Mouse (Mus musculus) liver, embryonic 13.5 days (tissue): ENCODE results near the gene Amer2. TPM values are rescaled to one million over a fixed set of nuclear protein-coding genes. Genes with fewer than 3 reads are reported as not detected.

Experiments used
- ATAC-seq: fragments of 200-750 bp; cut with Nextera tagmentation; 2 replicates; pipeline ENCODE4 v1.8.0; 2017; ENCODE audit warnings: low read depth, mild to moderate bottlenecking, moderate number of reproducible peaks, moderate library complexity
- DNase-seq: peaks from one replicate; pipeline ENCODE4 v3.0.0; 2022
- H3K27ac ChIP-seq: fragments of 300-500 bp; sonication (generic); 2 replicates; pipeline ENCODE4 v1.5.1; 2015; ENCODE audit warnings: moderate library complexity, mild to moderate bottlenecking, inconsistent platforms
- H3K27me3 ChIP-seq: fragments of 300-500 bp; sonication (generic); 2 replicates; pipeline ENCODE4 v1.6.1; 2015; ENCODE audit warnings: mild to moderate bottlenecking, inconsistent platforms
- H3K36me3 ChIP-seq: fragments of 300-500 bp; sonication (generic); 2 replicates; pipeline ENCODE4 v1.6.1; 2015; ENCODE audit warnings: mild to moderate bottlenecking, inconsistent platforms
- H3K4me1 ChIP-seq: fragments of 300-500 bp; sonication (generic); replicated peaks from 2 replicates; pipeline ENCODE4 v1.6.1; 2015; ENCODE audit warnings: inconsistent platforms
- H3K4me2 ChIP-seq: fragments of 300-500 bp; sonication (generic); 2 replicates; pipeline ENCODE4 v1.6.1; 2015; ENCODE audit warnings: inconsistent platforms, mild to moderate bottlenecking, moderate library complexity
- H3K4me3 ChIP-seq: fragments of 300-500 bp; sonication (generic); replicated peaks from 2 replicates; pipeline ENCODE4 v1.5.1; 2015; ENCODE audit warnings: mild to moderate bottlenecking, inconsistent platforms
- H3K9ac ChIP-seq: fragments of 300-500 bp; sonication (generic); 2 replicates; pipeline ENCODE4 v1.6.1; 2015; ENCODE audit warnings: mild to moderate bottlenecking, inconsistent platforms
- H3K9me3 ChIP-seq: fragments of 300-500 bp; sonication (generic); replicated peaks from 2 replicates; pipeline ENCODE4 v1.6.1; 2016; ENCODE audit warnings: inconsistent platforms
- WGBS: fragments of 180-500 bp; shearing (Covaris S2); methylation state at CpG from one replicate; pipeline ENCODE4 v1.1.7; 2015; ENCODE audit not compliant: insufficient replicate concordance; 5-methylcytosine and 5-hydroxymethylcytosine counted together
- polyA plus RNA-seq: library from polyadenylated mRNA; unstranded; fragments of >200 nt; fragmentation: Nextera tagmentation; extraction: Ambion mirVana; gene quantifications from 2 replicates; pipeline ENCODE4 v1.2.1, GENCODE M21; 2015

The Amer2 gene
- polyA plus RNA-seq, 1 experiment from 2014 or later: 0.22 TPM

DNA sequence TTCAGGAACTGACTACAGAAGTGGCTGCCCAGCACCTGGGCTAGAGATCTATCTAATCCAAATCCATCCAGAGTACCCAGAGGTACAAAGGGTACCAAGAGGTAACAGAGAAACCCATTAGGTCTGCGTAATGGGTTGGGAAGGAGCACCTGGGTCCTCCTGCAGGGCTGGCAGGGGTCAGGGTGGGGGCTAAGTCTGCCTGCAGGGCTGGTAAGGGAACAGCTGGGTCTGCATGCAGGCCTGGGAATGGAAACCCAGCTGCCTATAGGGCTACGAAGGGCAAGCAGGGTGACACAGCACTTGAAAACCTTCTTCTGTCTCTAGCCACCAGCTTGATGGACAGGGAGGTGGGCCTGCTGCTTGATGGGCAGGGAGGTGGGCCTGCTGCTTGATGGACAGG lies 19.1 kb downstream of the Amer2 start:
- DNase-seq: no peak
- no peak overlapping the region for H3K4me3 ChIP-seq

DNA sequence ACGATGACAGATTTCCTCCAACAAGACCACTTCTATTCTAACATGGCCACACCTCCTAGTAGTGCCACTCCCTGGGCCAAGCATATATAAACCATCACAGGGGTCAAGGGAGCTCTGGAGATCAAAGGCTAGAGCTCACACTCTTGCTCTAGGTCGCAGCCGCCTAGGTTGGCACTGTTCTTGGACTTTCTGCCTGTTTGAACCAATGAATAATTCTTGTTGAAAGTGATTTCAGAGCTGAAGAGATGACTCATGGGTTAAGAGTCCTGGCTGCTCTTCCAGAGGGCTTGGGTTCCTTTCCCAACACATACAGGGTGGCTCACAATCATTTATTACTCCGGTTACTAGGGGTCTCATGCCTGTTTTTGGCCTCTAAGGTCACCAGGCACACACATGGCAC lies 24.3 kb downstream of the Amer2 start:
- H3K4me1 ChIP-seq: peaks cover 6% of the 10 kb centered on the region; the same call in 1 of the 2 replicates
- no peaks in the 10 kb centered on the region for H3K9me3 ChIP-seq
- H3K36me3 ChIP-seq: no peaks in the 10 kb centered on the region
- no peaks in the 10 kb centered on the region for H3K27me3 ChIP-seq
- H3K4me3 ChIP-seq: no peak overlapping the region
- DNase-seq (no peak), ATAC-seq (no peak)
- H3K4me2 ChIP-seq: no peak overlapping the region
- 57% methylated on average over 4 of the region's 4 CpGs for WGBS
- no peak overlapping the region for H3K9ac ChIP-seq
- H3K27ac ChIP-seq: no peak overlapping the region

More for the DNA sequence above, 19.1 kb downstream of the Amer2 start:
- 45% methylated on average over 2 of the region's 2 CpGs for WGBS
- Histone ChIP-seq H3K9ac (no peak overlapping the region), H3K36me3 (no peaks in the 10 kb centered on the region), H3K27me3 (no peaks in the 10 kb centered on the region), H3K4me1 (no peaks in the 10 kb centered on the region), H3K9me3 (no peaks in the 10 kb centered on the region), H3K27ac (no peak overlapping the region), H3K4me2 (no peak overlapping the region)
- no peak for ATAC-seq

DNA sequence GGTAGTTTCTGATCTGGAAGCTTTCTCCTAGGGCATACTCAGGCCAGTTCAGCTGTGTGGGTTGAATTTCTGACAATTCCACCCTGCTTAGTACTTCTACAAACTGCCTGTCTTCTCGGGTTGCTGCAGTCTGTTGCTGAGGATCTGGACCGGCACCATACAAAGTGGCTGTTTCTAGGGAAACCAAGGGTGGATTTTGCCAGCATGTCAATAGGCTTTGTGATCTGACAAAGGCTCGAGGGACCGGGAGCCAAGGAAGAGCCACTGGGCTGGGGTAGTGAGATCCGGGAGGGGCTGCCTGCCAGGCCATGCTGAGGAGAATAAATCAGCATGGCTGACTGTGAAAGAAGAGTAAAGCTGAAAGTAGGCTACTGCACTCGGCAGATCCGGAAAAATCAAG lies 25.8 kb downstream of the Amer2 start:
- WGBS: 58% methylated on average over 7 of the region's 7 CpGs
- Histone ChIP-seq H3K27me3 (no peaks in the 10 kb centered on the region), H3K4me1 (peaks cover 6% of the 10 kb centered on the region; the same call in 1 of the 2 replicates), H3K4me3 (no peak overlapping the region), H3K9me3 (no peaks in the 10 kb centered on the region), H3K9ac (no peak overlapping the region), H3K4me2 (no peak overlapping the region), H3K36me3 (no peaks in the 10 kb centered on the region), H3K27ac (no peak overlapping the region)
- ATAC-seq (no peak), DNase-seq (no peak)

DNA sequence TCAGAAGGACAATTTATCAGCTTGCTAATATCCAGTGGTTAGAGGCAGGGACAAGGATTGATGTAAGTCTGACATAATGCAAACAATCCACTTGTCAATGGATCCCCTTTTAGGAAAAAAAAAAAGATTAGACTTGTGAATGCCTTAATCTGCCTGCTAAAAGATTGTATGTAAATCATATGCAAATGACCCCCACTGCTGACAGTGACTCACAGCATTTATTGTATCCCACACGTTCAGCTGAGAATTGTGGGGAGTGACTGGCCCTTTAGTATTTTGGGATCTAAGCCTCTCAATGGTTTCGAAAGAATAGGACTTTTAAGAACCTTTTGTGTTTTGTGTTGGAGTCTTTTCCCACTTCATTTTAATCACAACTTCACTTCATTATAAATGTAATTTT lies 30.2 kb downstream of the Amer2 start:
- H3K9me3 ChIP-seq: no peaks in the 10 kb centered on the region
- no peak overlapping the region for H3K4me3 ChIP-seq
- WGBS: 53% methylated on average over 2 of the region's 2 CpGs
- H3K36me3 ChIP-seq: no peaks in the 10 kb centered on the region
- no peak overlapping the region for H3K4me2 ChIP-seq
- H3K27me3 ChIP-seq: no peaks in the 10 kb centered on the region
- no peak overlapping the region for H3K9ac ChIP-seq
- no peak for ATAC-seq
- no peak for DNase-seq
- peaks cover 6% of the 10 kb centered on the region; the same call in 1 of the 2 replicates for H3K4me1 ChIP-seq
- no peak overlapping the region for H3K27ac ChIP-seq

DNA sequence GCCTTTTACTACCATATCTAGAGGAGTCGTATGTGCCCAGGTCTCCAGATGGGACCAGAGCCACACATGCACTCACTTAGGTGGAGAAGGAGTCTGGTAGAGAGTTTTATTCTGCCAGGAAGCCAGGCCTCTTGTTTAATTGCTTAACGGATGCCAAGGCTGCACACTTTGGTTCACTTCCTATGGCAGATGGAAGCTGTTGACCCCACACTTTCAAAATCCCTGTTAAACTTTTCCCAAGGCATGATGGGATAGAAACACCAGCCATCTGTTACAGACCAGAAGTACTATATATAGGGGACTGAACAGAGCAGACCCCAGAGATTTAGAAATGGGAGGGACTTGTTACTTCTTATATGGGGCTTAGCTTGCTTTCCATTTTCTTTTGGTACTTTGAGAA lies 32.8 kb downstream of the Amer2 start:
- 67% methylated on average over 2 of the region's 2 CpGs for WGBS
- H3K9ac ChIP-seq: no peak overlapping the region

DNA sequence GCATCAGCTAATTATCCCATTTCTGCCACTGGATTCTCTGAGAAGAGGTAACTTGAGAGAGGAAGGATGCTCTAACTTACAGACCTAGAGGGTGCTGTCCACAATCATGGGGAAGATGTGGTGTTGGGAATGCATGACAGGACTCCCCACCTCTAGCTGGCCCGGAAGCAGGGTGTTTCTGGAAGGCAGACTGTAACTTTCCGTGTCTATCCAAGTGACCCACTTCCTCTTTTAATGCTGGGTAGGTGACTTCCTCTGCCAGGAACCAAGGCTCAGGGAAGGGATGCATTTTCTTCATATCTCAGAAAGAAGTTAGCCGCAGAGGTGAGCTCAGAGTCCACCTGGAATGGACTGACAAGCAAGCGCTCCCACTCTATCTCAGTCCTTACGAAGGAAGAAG lies 33.5 kb downstream of the Amer2 start:
- Histone ChIP-seq H3K36me3 (no peaks in the 10 kb centered on the region), H3K9me3 (no peaks in the 10 kb centered on the region), H3K27ac (no peak overlapping the region), H3K27me3 (no peaks in the 10 kb centered on the region), H3K4me1 (0 out of 2 replicates have a peak, but pooled peaks cover 3% of the 10 kb centered on the region), H3K4me3 (no peak overlapping the region), H3K4me2 (no peak overlapping the region), H3K9ac (no peak overlapping the region)
- DNase-seq: no peak
- WGBS: 53% methylated on average over 5 of the region's 5 CpGs
- ATAC-seq: no peak

More for the DNA sequence above, 32.8 kb downstream of the Amer2 start:
- ATAC-seq: no peak
- Histone ChIP-seq H3K9me3 (no peaks in the 10 kb centered on the region), H3K27ac (no peak overlapping the region), H3K4me2 (no peak overlapping the region), H3K4me3 (no peak overlapping the region), H3K4me1 (0 out of 2 replicates have a peak, but pooled peaks cover 3% of the 10 kb centered on the region), H3K36me3 (no peaks in the 10 kb centered on the region), H3K27me3 (no peaks in the 10 kb centered on the region)
- no peak for DNase-seq

DNA sequence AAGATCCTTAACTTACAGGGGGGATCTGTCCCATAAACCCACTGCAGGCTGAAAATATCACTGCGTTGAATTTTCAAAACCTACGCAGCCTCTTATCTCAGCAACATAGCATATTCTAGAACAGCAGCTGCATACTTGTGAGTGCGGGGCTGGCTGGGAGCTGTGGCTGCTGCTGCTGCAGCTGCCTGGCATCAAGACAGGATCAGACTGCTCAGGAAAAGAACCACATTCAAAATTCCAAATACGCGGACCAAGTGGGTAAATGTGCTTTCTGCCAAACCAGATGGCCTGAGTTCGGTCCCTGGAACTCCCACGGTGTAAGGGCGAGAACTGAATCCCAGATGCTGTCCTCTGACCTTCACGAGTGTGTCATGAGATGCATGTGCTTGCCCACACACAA lies 34.3 kb downstream of the Amer2 start:
- Histone ChIP-seq H3K4me3 (no peak overlapping the region), H3K4me2 (no peak overlapping the region), H3K4me1 (0 out of 2 replicates have a peak, but pooled peaks cover 3% of the 10 kb centered on the region), H3K27ac (no peak overlapping the region), H3K27me3 (no peaks in the 10 kb centered on the region), H3K36me3 (no peaks in the 10 kb centered on the region), H3K9me3 (no peaks in the 10 kb centered on the region), H3K9ac (no peak overlapping the region)
- DNase-seq (no peak), ATAC-seq (no peak)
- whole genome bisulfite sequencing: 80% methylated on average over 9 of the region's 9 CpGs

DNA sequence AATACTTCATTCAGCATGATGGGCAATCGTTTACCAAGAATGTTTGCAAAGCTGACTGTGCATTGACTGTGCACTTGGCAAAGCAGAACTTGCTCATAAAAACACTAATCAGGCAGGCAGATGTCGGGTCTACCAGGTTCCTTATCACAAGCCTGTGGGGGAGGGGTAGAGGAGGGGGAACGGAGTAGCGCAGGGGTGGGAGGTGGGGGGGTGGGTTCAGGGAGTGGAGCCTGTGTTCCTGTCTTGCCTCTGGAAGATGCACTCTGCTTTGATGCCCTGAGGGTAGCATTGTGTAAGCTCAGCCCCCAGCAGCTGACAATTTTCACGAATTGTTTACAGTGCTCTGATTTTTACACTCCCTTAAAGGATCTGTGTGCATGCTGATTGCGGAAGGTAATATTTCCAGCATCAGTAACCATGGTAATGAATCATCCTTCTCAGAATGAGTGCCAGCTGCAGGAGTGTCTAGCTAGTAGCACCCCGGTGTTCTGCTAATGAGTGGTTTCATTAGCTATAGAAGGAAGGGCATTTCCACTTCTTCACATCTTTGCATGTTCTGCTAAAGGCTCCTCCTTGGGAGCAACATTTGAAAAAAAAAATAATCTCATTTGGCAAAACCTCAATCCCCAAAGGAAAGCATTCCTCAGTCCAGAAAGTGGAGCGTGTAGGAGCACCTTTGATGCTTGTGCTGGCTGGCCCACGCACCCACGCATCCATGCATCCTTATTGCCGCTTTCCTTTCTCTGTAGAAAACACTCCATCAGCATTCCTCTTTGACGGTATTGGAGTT lies 36.8 kb downstream of the Amer2 start:
- Histone ChIP-seq H3K27me3 (no peaks in the 10 kb centered on the region), H3K4me3 (no peak overlapping the region), H3K4me2 (no peak overlapping the region), H3K9me3 (no peaks in the 10 kb centered on the region), H3K36me3 (no peaks in the 10 kb centered on the region), H3K27ac (no peak overlapping the region), H3K4me1 (0 out of 2 replicates have a peak, but pooled peaks cover 3% of the 10 kb centered on the region), H3K9ac (no peak overlapping the region)
- ATAC-seq: no peak
- DNase-seq: no peak
- WGBS: 39% methylated on average over 12 of the region's 12 CpGs

DNA sequence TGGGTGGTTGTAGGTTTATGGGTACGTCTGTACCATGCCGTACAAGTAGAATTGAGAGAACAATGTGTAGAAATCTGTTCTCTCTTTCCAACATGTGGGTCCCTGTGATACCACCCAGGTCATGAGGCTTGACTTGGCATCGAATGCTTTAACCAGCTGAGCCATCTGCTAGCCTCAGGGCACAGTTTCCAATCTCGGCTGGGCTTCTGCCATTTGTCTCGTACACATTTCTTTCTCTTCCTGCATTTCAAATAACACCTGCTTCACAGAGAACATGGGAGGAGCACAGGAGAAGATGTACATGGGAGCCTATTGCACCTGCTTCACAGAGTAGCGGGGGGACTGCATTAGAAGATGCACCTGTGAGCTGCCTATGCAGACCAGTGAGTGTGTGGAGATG lies 38.2 kb downstream of the Amer2 start:
- Histone ChIP-seq H3K4me1 (0 out of 2 replicates have a peak, but pooled peaks cover 3% of the 10 kb centered on the region), H3K4me3 (no peak overlapping the region), H3K9me3 (no peaks in the 10 kb centered on the region), H3K36me3 (no peaks in the 10 kb centered on the region), H3K9ac (no peak overlapping the region), H3K4me2 (no peak overlapping the region), H3K27ac (no peak overlapping the region), H3K27me3 (no peaks in the 10 kb centered on the region)
- ATAC-seq (no peak), DNase-seq (no peak)
- WGBS: 68% methylated on average over 6 of the region's 6 CpGs

DNA sequence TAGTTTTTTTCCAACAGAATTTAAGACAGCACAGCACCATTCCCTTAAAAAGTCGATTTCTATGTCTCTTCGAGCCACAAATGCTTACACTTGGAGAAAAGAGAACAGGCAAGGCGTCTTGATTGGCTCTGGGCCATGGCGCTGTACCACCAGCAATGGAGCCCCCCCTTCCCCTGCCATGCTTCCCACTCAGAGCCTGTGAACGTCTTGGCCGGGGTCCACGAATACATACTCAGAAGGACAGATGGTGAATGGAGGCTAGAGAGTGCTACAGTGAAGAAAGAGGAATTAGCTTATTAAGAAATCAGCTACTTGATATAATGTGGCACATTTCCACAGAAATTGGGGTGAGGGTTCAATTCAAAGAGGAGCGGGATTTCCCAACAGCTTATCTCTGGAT lies 41.6 kb downstream of the Amer2 start:
- Histone ChIP-seq H3K4me2 (no peak overlapping the region), H3K4me1 (no peaks in the 10 kb centered on the region), H3K27ac (no peak overlapping the region), H3K36me3 (no peaks in the 10 kb centered on the region), H3K27me3 (no peaks in the 10 kb centered on the region), H3K9ac (no peak overlapping the region), H3K4me3 (no peak overlapping the region), H3K9me3 (no peaks in the 10 kb centered on the region)
- DNase-seq (no peak), ATAC-seq (no peak)
- 65% methylated on average over 8 of the region's 8 CpGs for WGBS

DNA sequence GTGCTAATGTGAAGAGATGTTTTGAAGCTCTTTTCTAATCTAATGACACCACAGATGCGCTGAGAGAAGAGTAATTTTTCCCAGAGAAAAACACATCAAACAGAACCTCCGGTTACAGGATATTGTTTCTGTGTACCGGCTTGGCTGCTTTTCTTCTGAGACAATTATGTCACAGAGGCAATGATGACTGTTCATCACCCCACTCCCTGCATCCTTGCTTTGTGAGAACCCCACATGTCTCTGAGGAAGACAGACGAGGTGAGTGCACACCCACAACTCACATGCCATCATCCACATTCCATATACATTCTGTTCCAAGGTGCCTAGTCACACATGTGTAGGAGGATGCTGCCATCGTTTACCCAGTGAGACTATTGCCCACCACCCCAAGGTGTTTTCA lies 44.9 kb downstream of the Amer2 start:
- Histone ChIP-seq H3K4me1 (no peaks in the 10 kb centered on the region), H3K9ac (no peak overlapping the region), H3K9me3 (no peaks in the 10 kb centered on the region), H3K27me3 (no peaks in the 10 kb centered on the region), H3K4me3 (no peak overlapping the region), H3K36me3 (no peaks in the 10 kb centered on the region), H3K27ac (no peak overlapping the region), H3K4me2 (no peak overlapping the region)
- no peak for ATAC-seq
- no peak for DNase-seq
- WGBS: 54% methylated on average over 5 of the region's 5 CpGs

DNA sequence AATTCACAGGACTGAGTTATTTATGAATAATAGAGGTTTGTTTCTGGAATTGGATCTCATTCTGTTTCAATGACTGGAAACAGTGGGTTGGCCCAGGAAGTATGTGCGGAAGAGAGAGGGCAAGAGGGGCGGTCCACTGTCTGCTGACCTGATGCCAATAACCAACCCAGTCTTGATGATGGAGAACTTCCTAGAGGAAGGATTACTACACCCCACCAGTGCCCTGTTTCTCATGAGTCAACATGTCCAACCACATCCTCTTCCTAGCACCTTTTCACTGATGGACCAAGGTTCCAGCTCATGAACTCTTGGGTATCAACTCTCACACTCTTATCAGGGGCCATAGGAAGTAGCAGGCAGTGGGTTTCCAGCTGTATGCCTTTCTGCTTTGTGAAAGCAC lies 49.9 kb downstream of the Amer2 start:
- no peaks in the 10 kb centered on the region for H3K36me3 ChIP-seq
- WGBS: 78% methylated on average over 2 of the region's 2 CpGs
- no peaks in the 10 kb centered on the region for H3K9me3 ChIP-seq
- no peaks in the 10 kb centered on the region for H3K4me1 ChIP-seq
- DNase-seq: no peak
- H3K4me3 ChIP-seq: no peak overlapping the region
- no peak for ATAC-seq
- H3K27ac ChIP-seq: no peak overlapping the region
- no peaks in the 10 kb centered on the region for H3K27me3 ChIP-seq
- H3K4me2 ChIP-seq: no peak overlapping the region
- H3K9ac ChIP-seq: no peak overlapping the region
